ENCODE assay signal across 8 mouse cellular contexts in genomic region chr17:80943835-80944529, GRCm38 (mm10). TPM values are rescaled to one million over a fixed set of nuclear protein-coding genes. Genes with fewer than 3 reads are reported as not detected.
DNase-seq lines count a peak whose midpoint lies in the region; ATAC-seq lines count a peak whose summit lies in the region.

No protein-coding gene starts in this region.

- WGBS in limb, embryonic 15.5 days, result 8% methylated on average over 23 of the region's 26 CpGs

- no peaks in the 10 kb centered on the region for H3K9me3 ChIP-seq in limb, embryonic 15.5 days

- peaks cover 23% of the 10 kb centered on the region for H3K27me3 ChIP-seq in limb, embryonic 15.5 days

- no peak for ATAC-seq in limb, embryonic 15.5 days (ENCODE audit: insufficient number of reproducible peaks, low FRiP score, low TSS enrichment, low read depth)
- no peak for ATAC-seq in erythroid progenitor cell, adult 5-6 weeks (replicated peaks; ENCODE audit: low FRiP score, poor library complexity, severe bottlenecking)

- H3K4me2 ChIP-seq in limb, embryonic 15.5 days, result peak overlapping the region; percentile 100

- H3K4me1 ChIP-seq in limb, embryonic 15.5 days, result peaks cover 4% of the 10 kb centered on the region; the same call in 1 of the 2 replicates

- no peak overlapping the region for H3K27ac ChIP-seq in limb, embryonic 15.5 days

- peak overlapping the region; percentile 58; the same call in 1 of the 2 replicates for H3K9ac ChIP-seq in limb, embryonic 15.5 days

- H3K4me3 ChIP-seq in limb, embryonic 15.5 days, result peak overlapping the region; percentile 68

- peak; percentile 29 for DNase-seq in embryo, embryonic 11 days
- DNase-seq in embryo, embryonic 10.5 days (ENCODE audit: low spot score), result no peak
- DNase-seq in right cerebral cortex, postnatal 14 days, result peak; percentile 25
- DNase-seq in right cerebral cortex, adult 18-20 months, result no peak
- DNase-seq in natural killer cell, adult 2 months (ENCODE audit: low spot score in 2 of 2), result no peak
- no peak for DNase-seq in frontal cortex, postnatal 36 days (ENCODE audit: low spot score in 2 of 2)

- H3K36me3 ChIP-seq in limb, embryonic 15.5 days, result no peaks in the 10 kb centered on the region

RNA-seq across cellular contexts. Expression of gene Tmem178, which starts 0.5 kb away (rescaled TPM):
- polyA plus RNA-seq in limb, embryonic 15.5 days (2015; fragmentation: Nextera tagmentation; extraction: Ambion mirVana), result 6.4 and 7.0 TPM in 2 replicates
- total RNA-seq in erythroid progenitor cell, adult 5-6 weeks (2015; ENCODE audit: low replicate concordance), result not detected in 2 replicates
- total RNA-seq in erythroid progenitor cell, adult 5-6 weeks (2017; ENCODE audit: low replicate concordance), result not detected in 2 replicates

Comparison
In these comparisons a context has a peak if more than half of its experiments do, and no peak if none do; other contexts are left out.
1. DNase-seq: peak in embryo, embryonic 11 days (single experiment) and right cerebral cortex, postnatal 14 days (single experiment); none in embryo, embryonic 10.5 days (single experiment), right cerebral cortex, adult 18-20 months (single experiment), natural killer cell, adult 2 months (0 of 2) and frontal cortex, postnatal 36 days (0 of 2).